Mouse (Mus musculus) hindbrain, embryonic 14.5 days (tissue): ENCODE data around the gene Foxn3. TPM values are rescaled to one million over a fixed set of nuclear protein-coding genes. Genes with fewer than 3 reads are reported as not detected.
A peak's percentile ranks its signal among the peaks of the same experiment; 100 is the strongest.

ENCODE experiments used
- ATAC-seq: fragments of 200-750 bp; cut with Nextera tagmentation; 2 replicates; pipeline ENCODE4 v1.8.0; 2017; ENCODE audit warnings: moderate number of reproducible peaks, mild to moderate bottlenecking, moderate TSS enrichment, moderate library complexity; ENCODE audit not compliant: low FRiP score
- DNase-seq: peaks from one replicate; pipeline ENCODE4 v3.0.0-alpha.2; 2015; ENCODE audit warnings: low spot score
- H3K27ac ChIP-seq: fragments of 300-500 bp; sonication (generic); 2 replicates; pipeline ENCODE4 v1.5.1; 2014; ENCODE audit warnings: mild to moderate bottlenecking, moderate library complexity
- H3K27me3 ChIP-seq: fragments of 300-500 bp; sonication (generic); 2 replicates; pipeline ENCODE4 v1.6.1; 2014; ENCODE audit warnings: mild to moderate bottlenecking, low read length, mixed read lengths; ENCODE audit not compliant: control insufficient read depth, insufficient read depth
- H3K36me3 ChIP-seq: fragments of 300-500 bp; sonication (generic); replicated peaks from 2 replicates; pipeline ENCODE4 v1.6.1; 2014; ENCODE audit not compliant: control insufficient read depth, insufficient read depth
- H3K4me1 ChIP-seq: fragments of 300-500 bp; sonication (generic); replicated peaks from 2 replicates; pipeline ENCODE4 v1.6.1; 2014; ENCODE audit warnings: antibody characterized with exemption, low read length, mixed read lengths; ENCODE audit not compliant: control insufficient read depth, insufficient read depth
- H3K4me2 ChIP-seq: fragments of 300-500 bp; sonication (generic); replicated peaks from 2 replicates; pipeline ENCODE4 v1.6.1; 2014; ENCODE audit warnings: mild to moderate bottlenecking, moderate library complexity
- H3K4me3 ChIP-seq: fragments of 300-500 bp; sonication (generic); replicated peaks from 2 replicates; pipeline ENCODE4 v1.5.1; 2014; ENCODE audit warnings: mild to moderate bottlenecking, low read length
- H3K9ac ChIP-seq: fragments of 300-500 bp; sonication (generic); 2 replicates; pipeline ENCODE4 v1.6.1; 2014
- H3K9me3 ChIP-seq: fragments of 300-500 bp; sonication (generic); 2 replicates; pipeline ENCODE4 v1.6.1; 2016; ENCODE audit warnings: low read length; ENCODE audit not compliant: control insufficient read depth
- WGBS: fragments of 180-500 bp; shearing (Covaris S2); extraction: QIAGEN DNeasy Blood & Tissue Kit; methylation state at CpG from one replicate; pipeline ENCODE4 v1.1.7; 2014; 5-methylcytosine and 5-hydroxymethylcytosine counted together
- polyA plus RNA-seq: library from polyadenylated mRNA; unstranded; fragments of >200 nt; fragmentation: Nextera tagmentation; extraction: Ambion mirVana; gene quantifications from 2 replicates; pipeline ENCODE4 v1.2.1, GENCODE M21; 2014

The Foxn3 gene
- polyA plus RNA-seq, 1 experiment from 2014 or later: 84.9 TPM

GRCm38 (mm10) chr12:99320966-99321496, 242.4 kb downstream of the Foxn3 start:
- ATAC-seq (no peak), DNase-seq (no peak)
- Histone ChIP-seq H3K4me1 (peaks cover 39% of the 10 kb centered on the region), H3K9ac (no peak overlapping the region), H3K4me3 (no peak overlapping the region), H3K9me3 (peaks cover 6% of the 10 kb centered on the region; the same call in 1 of the 2 replicates), H3K27ac (no peak overlapping the region), H3K27me3 (no peaks in the 10 kb centered on the region), H3K4me2 (no peak overlapping the region), H3K36me3 (no peaks in the 10 kb centered on the region)
- WGBS: 89% methylated on average over 3 of the region's 3 CpGs

DNA sequence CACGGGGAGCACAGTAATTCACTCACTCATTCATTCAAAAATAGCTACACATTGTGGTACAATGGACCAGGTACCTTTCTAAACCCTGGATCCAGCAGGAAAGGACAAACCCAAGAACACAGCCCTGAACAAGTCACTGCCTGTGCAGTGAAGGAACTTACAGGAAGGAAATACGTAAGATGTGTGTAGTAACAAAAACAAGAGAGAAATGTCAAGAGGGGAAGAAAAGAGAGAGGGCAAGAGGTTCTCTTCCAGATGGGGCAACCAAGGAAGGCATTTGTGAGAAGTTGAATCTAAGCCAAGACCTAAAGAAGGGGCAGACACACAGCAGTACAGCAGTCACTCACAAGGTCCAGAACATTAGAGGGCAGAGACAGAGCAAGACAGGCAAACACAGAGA, 243.5 kb downstream of the Foxn3 start:
- ATAC-seq (no peak), DNase-seq (no peak)
- Histone ChIP-seq H3K4me3 (no peak overlapping the region), H3K36me3 (no peaks in the 10 kb centered on the region), H3K27me3 (no peaks in the 10 kb centered on the region), H3K27ac (no peak overlapping the region), H3K4me2 (no peak overlapping the region), H3K9me3 (peaks cover 8% of the 10 kb centered on the region; the same call in 1 of the 2 replicates), H3K9ac (no peak overlapping the region), H3K4me1 (peaks cover 32% of the 10 kb centered on the region; the same call in 1 of the 2 replicates)
- 50% methylated on average over 2 of the region's 2 CpGs for WGBS

DNA sequence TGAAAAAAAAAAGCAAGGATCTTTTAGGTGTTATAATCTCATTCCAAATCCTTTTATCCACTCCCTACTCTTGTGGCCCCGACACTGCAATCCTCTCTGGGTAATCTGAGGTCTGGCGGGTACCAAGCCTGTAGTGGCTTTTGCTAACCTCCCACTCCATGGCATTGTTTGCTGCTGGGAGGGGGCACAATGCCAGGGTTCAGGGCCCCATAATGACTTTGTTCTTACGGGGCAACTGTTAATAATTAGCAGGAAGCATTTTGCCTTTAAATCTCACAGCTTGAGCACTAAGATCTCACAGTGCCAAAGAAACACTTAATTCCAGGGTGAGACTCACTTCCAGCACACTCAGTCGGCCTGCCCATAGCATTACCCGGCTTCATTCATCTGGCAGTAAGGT, 244.2 kb downstream of the Foxn3 start:
- H3K36me3 ChIP-seq: no peaks in the 10 kb centered on the region
- H3K4me2 ChIP-seq: no peak overlapping the region
- H3K27me3 ChIP-seq: no peaks in the 10 kb centered on the region
- no peak overlapping the region for H3K4me3 ChIP-seq
- WGBS: 48% methylated on average over 5 of the region's 5 CpGs
- H3K27ac ChIP-seq: no peak overlapping the region
- H3K4me1 ChIP-seq: peaks cover 27% of the 10 kb centered on the region; the same call in 1 of the 2 replicates
- peaks cover 8% of the 10 kb centered on the region; the same call in 1 of the 2 replicates for H3K9me3 ChIP-seq
- DNase-seq: no peak
- no peak for ATAC-seq
- no peak overlapping the region for H3K9ac ChIP-seq

- WGBS: 93% methylated on average over 6 of the region's 6 CpGs
- H3K4me1 ChIP-seq: peaks cover 27% of the 10 kb centered on the region
- DNase-seq (no peak), ATAC-seq (no peak)
- no peak overlapping the region for H3K4me2 ChIP-seq
- peaks cover 8% of the 10 kb centered on the region; the same call in 1 of the 2 replicates for H3K9me3 ChIP-seq
- no peak overlapping the region for H3K9ac ChIP-seq
- H3K36me3 ChIP-seq: no peaks in the 10 kb centered on the region
- no peak overlapping the region for H3K27ac ChIP-seq
- H3K4me3 ChIP-seq: no peak overlapping the region
- H3K27me3 ChIP-seq: no peaks in the 10 kb centered on the region
Observed at GRCm38 (mm10) chr12:99315931-99316330, 247.5 kb downstream of the Foxn3 start.

DNA sequence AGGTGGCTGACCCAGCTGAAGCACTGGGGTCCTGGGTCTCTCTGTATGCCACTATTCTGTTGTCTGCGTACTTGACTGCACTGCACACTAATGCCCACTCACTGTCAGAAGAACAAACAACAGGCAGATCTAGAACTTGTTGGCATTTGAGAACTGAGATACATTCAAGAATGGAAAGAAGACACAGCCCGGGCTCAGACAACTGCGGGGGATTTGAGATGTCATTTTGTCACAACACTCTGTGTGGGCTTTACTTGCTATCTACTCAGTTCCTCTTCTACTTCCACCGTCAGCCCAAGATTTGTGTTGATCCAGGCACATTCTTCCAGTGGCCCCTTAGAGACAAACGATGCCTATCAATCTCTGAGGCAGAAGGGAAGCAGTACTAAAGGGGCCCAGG, 248.6 kb downstream of the Foxn3 start:
- ATAC-seq: no peak
- WGBS: 83% methylated on average over 5 of the region's 5 CpGs
- H3K9ac ChIP-seq: no peak overlapping the region
- H3K4me3 ChIP-seq: no peak overlapping the region
- H3K4me1 ChIP-seq: peaks cover 16% of the 10 kb centered on the region
- no peak overlapping the region for H3K4me2 ChIP-seq
- H3K36me3 ChIP-seq: no peaks in the 10 kb centered on the region
- no peak overlapping the region for H3K27ac ChIP-seq
- H3K9me3 ChIP-seq: peaks cover 8% of the 10 kb centered on the region; the same call in 1 of the 2 replicates
- DNase-seq: no peak
- no peaks in the 10 kb centered on the region for H3K27me3 ChIP-seq

DNA sequence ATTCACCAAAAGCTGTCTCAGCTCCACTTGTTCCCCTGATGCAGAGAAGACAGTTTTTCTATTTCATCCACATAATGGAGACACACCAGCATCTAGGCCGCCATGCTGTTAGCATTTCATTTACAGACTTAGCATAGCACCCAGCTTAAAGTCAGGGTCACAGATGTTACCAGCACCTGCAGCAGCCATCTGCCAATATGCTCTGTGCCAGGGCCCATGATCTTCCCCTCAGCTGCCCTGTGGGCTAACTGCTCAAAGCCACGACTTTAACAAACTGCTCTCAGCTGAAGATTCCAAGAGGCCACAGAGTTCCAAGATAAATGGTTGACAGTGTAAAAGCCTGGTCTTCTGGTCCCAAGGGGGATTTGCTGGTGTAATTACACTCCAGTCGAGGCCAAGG, 252.1 kb downstream of the Foxn3 start:
- Histone ChIP-seq H3K4me3 (no peak overlapping the region), H3K4me1 (peaks cover 32% of the 10 kb centered on the region), H3K27ac (no peak overlapping the region), H3K9ac (no peak overlapping the region), H3K36me3 (no peaks in the 10 kb centered on the region), H3K9me3 (peaks cover 5% of the 10 kb centered on the region; the same call in 1 of the 2 replicates), H3K4me2 (no peak overlapping the region), H3K27me3 (no peaks in the 10 kb centered on the region)
- DNase-seq (no peak), ATAC-seq (no peak)
- WGBS: 38% methylated on average over 3 of the region's 3 CpGs

DNA sequence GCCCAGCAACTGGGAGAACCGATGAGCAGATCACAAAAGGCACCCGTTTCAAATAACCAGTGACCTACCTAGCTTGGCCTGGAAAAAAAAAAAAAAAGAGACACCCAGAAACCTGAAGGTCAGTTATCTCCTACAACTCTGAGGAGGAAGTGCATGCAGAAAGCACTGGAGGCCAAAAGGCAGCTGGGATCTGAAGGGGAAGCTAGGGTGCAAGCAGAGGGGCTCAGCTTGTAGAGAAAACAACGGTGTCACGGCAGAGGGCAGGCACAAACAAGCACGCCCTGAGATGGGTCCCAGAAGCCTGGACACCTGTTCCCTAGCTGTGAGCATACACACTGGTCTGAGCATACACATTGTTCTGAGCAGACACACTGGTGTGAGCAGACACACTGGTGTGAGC, 253.4 kb downstream of the Foxn3 start:
- no peaks in the 10 kb centered on the region for H3K9me3 ChIP-seq
- no peak overlapping the region for H3K27ac ChIP-seq
- no peak overlapping the region for H3K9ac ChIP-seq
- peaks cover 45% of the 10 kb centered on the region for H3K4me1 ChIP-seq
- DNase-seq (no peak), ATAC-seq (no peak)
- 67% methylated on average over 5 of the region's 5 CpGs for WGBS
- no peaks in the 10 kb centered on the region for H3K27me3 ChIP-seq
- no peaks in the 10 kb centered on the region for H3K36me3 ChIP-seq
- no peak overlapping the region for H3K4me3 ChIP-seq
- H3K4me2 ChIP-seq: no peak overlapping the region

DNA sequence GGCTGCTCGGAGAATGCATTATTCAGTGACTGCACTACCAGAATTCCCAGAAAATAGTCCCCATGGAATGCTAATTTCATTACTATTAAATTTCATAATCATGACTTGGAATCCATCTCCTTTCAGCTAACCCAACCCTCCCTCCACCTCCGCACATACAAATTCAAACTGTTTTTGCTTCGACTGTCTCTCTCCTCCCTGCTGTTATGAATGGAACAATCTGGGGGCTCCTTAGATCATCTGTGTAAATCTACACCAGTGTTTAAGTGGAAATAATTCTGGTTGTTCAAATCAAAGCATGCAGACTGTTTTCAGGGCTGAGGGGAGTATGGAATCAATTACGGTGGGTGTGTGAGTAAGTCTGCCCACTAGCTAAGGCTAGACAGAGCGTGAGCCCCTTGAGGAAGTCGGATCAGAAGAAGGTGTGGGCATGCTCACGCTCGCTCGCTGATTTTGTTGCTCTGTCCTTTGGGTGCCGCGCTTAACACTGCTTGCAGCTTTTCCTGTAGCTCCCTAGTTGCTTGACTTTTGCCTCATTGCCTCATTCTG, 254.8 kb downstream of the Foxn3 start:
- H3K27ac ChIP-seq: peak overlapping the region; percentile 40

GRCm38 (mm10) chr12:99306536-99307204, 256.7 kb downstream of the Foxn3 start:
- H3K4me2 ChIP-seq: no peak overlapping the region
- H3K27ac ChIP-seq: peak overlapping the region; percentile 66
- no peaks in the 10 kb centered on the region for H3K36me3 ChIP-seq
- ATAC-seq (no peak), DNase-seq (no peak)
- H3K27me3 ChIP-seq: no peaks in the 10 kb centered on the region
- peaks cover 60% of the 10 kb centered on the region for H3K4me1 ChIP-seq
- no peak overlapping the region for H3K9ac ChIP-seq
- no peak overlapping the region for H3K4me3 ChIP-seq
- WGBS: 47% methylated on average over 6 of the region's 6 CpGs
- no peaks in the 10 kb centered on the region for H3K9me3 ChIP-seq

More for the DNA sequence above, 254.8 kb downstream of the Foxn3 start:
- Histone ChIP-seq H3K4me2 (no peak overlapping the region), H3K9ac (no peak overlapping the region), H3K9me3 (no peaks in the 10 kb centered on the region), H3K27me3 (no peaks in the 10 kb centered on the region), H3K36me3 (no peaks in the 10 kb centered on the region), H3K4me1 (peaks cover 56% of the 10 kb centered on the region), H3K4me3 (no peak overlapping the region)
- 62% methylated on average over 11 of the region's 11 CpGs for WGBS
- ATAC-seq: no peak
- no peak for DNase-seq
